Mouse (Mus musculus): ENCODE measurements around the gene Tex45.

DNA sequence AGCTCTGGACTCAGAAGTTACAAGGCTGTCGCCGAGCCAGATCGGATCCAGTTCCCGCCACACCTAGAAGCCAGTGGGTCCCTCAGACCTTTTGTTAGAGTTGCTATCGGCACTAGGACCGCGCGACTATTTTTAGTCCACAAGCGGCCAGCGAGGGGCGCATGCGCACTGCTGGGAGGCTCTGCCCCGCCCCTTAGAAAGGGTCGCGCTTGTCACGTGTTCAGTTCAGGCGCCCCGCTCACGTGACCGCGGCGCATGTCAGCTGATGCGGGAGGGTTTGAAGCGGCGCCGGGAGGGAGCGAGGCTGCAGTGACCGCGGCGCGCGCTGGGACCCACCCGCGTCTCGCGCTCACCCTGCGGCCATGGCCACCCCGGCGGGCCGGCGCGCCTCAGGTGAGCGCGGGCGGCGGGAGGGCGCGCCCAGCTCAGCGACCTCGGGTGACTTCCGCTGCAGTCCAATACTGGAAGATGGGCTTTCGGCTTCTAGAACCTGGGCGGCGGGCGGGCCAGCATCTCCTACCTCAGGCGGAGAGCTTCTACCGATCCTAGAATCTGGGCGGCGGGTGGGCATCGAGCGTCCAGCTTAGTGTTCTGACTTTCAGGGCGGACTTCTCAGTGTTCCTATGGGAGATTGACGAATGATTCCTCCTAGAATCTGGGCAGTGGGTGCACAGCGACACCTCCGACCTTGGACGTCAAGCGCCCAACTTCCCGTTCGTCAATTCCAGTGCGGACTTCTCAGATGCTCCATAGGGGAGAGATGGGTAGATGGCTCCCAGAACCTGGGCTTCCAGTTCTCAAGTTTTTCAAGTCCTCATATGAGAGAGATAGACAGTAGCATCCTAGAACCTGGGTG is 29.8 kb downstream of the Tex45 start, which contains the start of gene Mcoln1:
- TF ChIP-seq POLR2A (IDR thresholded peaks at IDR 0.05; ENCODE audit: low read depth, low read length), result peak; percentile 71; the same call in 1 of the 2 replicates
- no peak for TF ChIP-seq CTCF (IDR thresholded peaks at IDR 0.05; ENCODE audit: extremely low read depth, insufficient read length, insufficient replicate concordance, low read depth, low read length)
